Mouse (Mus musculus): ENCODE data around the gene Wdtc1.

DNA sequence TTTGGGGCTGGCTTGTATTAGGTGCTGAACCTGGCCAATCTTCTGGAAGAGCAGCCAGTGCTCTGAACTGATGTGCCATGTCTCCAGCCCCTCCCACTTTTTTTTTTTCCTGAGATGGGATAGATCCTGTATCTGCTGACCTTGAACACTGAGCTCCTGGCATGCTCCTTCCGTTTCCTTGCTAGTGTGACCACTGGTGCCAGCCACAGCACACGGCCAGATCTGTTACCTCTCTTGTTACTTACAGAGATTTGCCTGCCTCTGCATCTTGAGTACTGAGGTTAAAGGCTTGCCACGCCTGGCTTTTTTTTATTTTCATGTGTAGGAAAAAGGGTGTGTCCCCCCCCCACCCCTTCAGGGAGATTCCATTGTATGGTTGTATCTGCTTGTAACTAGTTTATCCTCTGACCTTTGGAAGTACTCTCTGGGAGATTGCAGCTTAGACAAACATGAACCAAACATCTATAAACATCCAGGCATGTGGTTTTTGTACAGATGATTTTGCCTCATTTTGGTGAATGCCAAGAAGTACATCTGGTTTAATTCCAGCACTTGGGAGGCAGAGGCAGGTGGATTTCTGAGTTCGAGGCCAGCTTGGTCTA lies 66.7 kb downstream of the Wdtc1 start:
- TF ChIP-seq CTCF (IDR thresholded peaks at IDR 0.05): no peak
- no peak for TF ChIP-seq POLR2A (IDR thresholded peaks at IDR 0.05; ENCODE audit: insufficient read depth, low read depth, low read length)
- no peak for TF ChIP-seq EP300 (IDR thresholded peaks at IDR 0.05; ENCODE audit: insufficient read depth, low read depth, low read length)

Data from heart, adult 2 months (tissue).